Comparison of ENCODE assay signal across 10 mouse cellular contexts in genomic region chr15:95314121-95314807, GRCm38 (mm10).
DNase-seq lines count a peak whose midpoint lies in the region; ATAC-seq and TF ChIP-seq lines count a peak whose summit lies in the region.
"Had no signal": no experiment of that assay in that cellular context is flagged by ENCODE, and none has a peak within 500 bp of the region (broad histone marks: within the 10 kb centered on the region; RNA-seq: fewer than 3 reads in every experiment).

No protein-coding gene starts in this region.

- peaks cover 24% of the 10 kb centered on the region for H3K4me1 ChIP-seq in forebrain, embryonic 14.5 days (ENCODE audit: control insufficient read depth, insufficient read depth, low read length)
- H3K4me1 ChIP-seq in neural tube, embryonic 12.5 days: peaks cover 13% of the 10 kb centered on the region
- H3K4me1 ChIP-seq: embryonic facial prominence, embryonic 12.5 days had no signal

- no peaks in the 10 kb centered on the region for H3K9me3 ChIP-seq in forebrain, embryonic 14.5 days (replicated peaks; ENCODE audit: control insufficient read depth, low read length)
- no peaks in the 10 kb centered on the region for H3K9me3 ChIP-seq in neural tube, embryonic 12.5 days
- H3K9me3 ChIP-seq: embryonic facial prominence, embryonic 12.5 days had no signal

- H3K4me3 ChIP-seq in left cerebral cortex, adult 2 months: no peak overlapping the region
- no peak overlapping the region for H3K4me3 ChIP-seq in forebrain, embryonic 14.5 days (ENCODE audit: low read depth, low read length)
- H3K4me3 ChIP-seq in neural tube, embryonic 12.5 days: no peak overlapping the region
- H3K4me3 ChIP-seq: embryonic facial prominence, embryonic 12.5 days had no signal

- no peak overlapping the region for H3K4me2 ChIP-seq in forebrain, embryonic 14.5 days (ENCODE audit: low read length)
- H3K4me2 ChIP-seq in neural tube, embryonic 12.5 days (replicated peaks): no peak overlapping the region
- H3K4me2 ChIP-seq: embryonic facial prominence, embryonic 12.5 days had no signal

- no peaks in the 10 kb centered on the region for H3K36me3 ChIP-seq in forebrain, embryonic 14.5 days (ENCODE audit: control insufficient read depth, insufficient read depth, low read length)
- no peaks in the 10 kb centered on the region for H3K36me3 ChIP-seq in neural tube, embryonic 12.5 days
- H3K36me3 ChIP-seq: embryonic facial prominence, embryonic 12.5 days had no signal

- H3K27ac ChIP-seq in left cerebral cortex, adult 2 months: peak overlapping the region; percentile 6; the same call in 1 of the 2 replicates
- H3K27ac ChIP-seq in forebrain, embryonic 14.5 days (ENCODE audit: low read depth, low read length): no peak overlapping the region; the same call in 1 of the 2 replicates
- no peak overlapping the region for H3K27ac ChIP-seq in neural tube, embryonic 12.5 days
- H3K27ac ChIP-seq: embryonic facial prominence, embryonic 12.5 days had no signal

- no peaks in the 10 kb centered on the region for H3K27me3 ChIP-seq in forebrain, embryonic 14.5 days (replicated peaks; ENCODE audit: control insufficient read depth, insufficient read depth, low read length)
- no peaks in the 10 kb centered on the region for H3K27me3 ChIP-seq in neural tube, embryonic 12.5 days (replicated peaks)
- H3K27me3 ChIP-seq: embryonic facial prominence, embryonic 12.5 days had no signal

- peak; percentile 18 to 36 for DNase-seq in cerebellum, adult 18-20 months
- DNase-seq in cerebellum, adult 11 months: no peak
- no peak for DNase-seq in left cerebral cortex, adult 2 months (ENCODE audit: extremely low spot score in 1 of 2, low spot score in 2 of 2)
- DNase-seq in left cerebral cortex, adult 11 months (ENCODE audit: low spot score): no peak
- DNase-seq in forebrain, embryonic 14.5 days (ENCODE audit: low spot score): peak; percentile 51
- DNase-seq in T-cell, adult 2 months (ENCODE audit: low spot score): no peak
- no peak for DNase-seq in B cell, adult 2 months
- DNase-seq: lung, postnatal 10 days had no signal

- peak; percentile 58; the same call in 1 of the 2 replicates for ATAC-seq in forebrain, embryonic 14.5 days
- peak; percentile 79; the same call in 1 of the 2 replicates for ATAC-seq in neural tube, embryonic 12.5 days (ENCODE audit: low FRiP score, low read depth)

- no peak overlapping the region for H3K9ac ChIP-seq in forebrain, embryonic 14.5 days (ENCODE audit: low read length)
- no peak overlapping the region for H3K9ac ChIP-seq in neural tube, embryonic 12.5 days
- H3K9ac ChIP-seq: embryonic facial prominence, embryonic 12.5 days had no signal

- WGBS in forebrain, embryonic 14.5 days: 34% methylated on average over 16 of the region's 16 CpGs
- 47% methylated on average over 16 of the region's 16 CpGs for WGBS in neural tube, embryonic 12.5 days

- intact Hi-C loops in left cerebral cortex, adult 2 months (cut with DNase I): no loop called here

- TF ChIP-seq CTCF in left cerebral cortex, adult 2 months (IDR thresholded peaks at IDR 0.05): no peak

Comparison
In these comparisons a context has a peak if more than half of its experiments do, and no peak if none do; other contexts are left out.
1. DNase-seq: peak in cerebellum, adult 18-20 months (2 of 2) and forebrain, embryonic 14.5 days (single experiment); none in cerebellum, adult 11 months (single experiment), left cerebral cortex, adult 2 months (0 of 2), left cerebral cortex, adult 11 months (single experiment), T-cell, adult 2 months (single experiment) and B cell, adult 2 months (0 of 2).